Mouse (Mus musculus): ENCODE results near the gene Dixdc1.

Dixdc1 gene

DNA sequence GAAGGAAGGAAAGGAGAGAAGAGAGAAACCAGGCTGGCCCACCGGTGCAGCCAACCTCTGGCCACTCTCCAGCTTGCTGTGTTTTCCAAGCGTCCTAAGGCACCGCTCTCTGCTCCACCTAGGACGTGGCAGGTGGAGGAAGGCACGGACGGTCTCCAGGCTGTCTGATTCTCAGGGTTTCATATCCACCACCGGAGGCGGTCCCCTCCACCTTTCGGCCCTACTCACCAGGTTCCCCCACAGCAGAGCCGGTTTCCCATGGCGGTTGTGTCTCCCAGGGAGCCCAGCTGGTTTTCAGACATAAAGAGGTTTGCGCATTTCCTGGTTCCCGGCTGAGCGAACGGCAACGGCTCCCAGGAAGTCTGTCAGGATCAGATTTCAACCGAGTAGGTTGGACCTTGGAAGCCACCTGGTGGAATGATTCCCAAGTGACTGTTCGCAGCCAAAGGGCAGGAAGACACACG is 6.9 kb upstream of the Dixdc1 start, which contains the start of gene 2310030G06Rik:
2310030G06Rik (minus strand) TSS at position 323 of the 464 bp plus-strand sequence.
- in situ Hi-C loops (cut with MboI, MseI): no loop called here

DNA sequence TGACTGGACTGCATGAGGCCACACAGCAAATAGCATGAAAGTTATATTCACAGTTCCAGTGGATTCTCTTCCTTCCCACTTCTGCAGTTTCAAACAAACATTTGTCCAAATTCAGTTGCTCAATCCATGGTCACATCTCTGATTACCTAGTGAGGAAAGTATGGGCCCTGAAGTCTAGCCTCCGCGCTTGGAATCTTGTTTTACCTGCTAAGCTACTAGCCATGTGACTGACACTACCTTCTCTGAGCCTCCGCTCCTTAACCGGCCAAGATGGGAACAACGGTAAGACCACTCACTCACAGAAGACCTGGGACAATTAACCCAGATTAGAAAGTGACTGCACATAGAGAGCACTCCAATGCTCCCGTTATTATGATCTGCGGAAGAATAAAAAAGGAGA is 6.5 kb upstream of the Dixdc1 start:
- in situ Hi-C loops (cut with MboI, MseI): no loop called here

DNA sequence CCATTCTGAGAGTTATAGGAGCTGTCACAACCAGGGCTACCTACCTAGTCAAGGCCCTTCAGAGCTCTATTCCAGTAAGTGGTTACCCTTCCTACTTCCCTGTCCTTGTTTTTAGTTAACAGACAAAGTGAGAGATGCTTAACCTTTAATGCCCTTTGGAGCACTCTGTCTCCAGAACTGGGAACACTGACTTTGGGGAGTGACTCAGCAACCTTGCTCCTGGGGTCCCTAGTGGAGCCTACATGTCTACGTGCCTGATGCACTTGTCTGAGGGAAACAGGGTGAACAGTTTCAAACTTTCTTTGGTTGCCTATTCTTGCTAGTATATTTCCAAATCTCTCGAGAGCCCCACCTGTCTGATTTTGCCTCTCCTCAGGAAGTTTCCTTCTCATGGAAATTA is 3.4 kb upstream of the Dixdc1 start:
- in situ Hi-C loops (cut with MboI, MseI): no loop called here

DNA sequence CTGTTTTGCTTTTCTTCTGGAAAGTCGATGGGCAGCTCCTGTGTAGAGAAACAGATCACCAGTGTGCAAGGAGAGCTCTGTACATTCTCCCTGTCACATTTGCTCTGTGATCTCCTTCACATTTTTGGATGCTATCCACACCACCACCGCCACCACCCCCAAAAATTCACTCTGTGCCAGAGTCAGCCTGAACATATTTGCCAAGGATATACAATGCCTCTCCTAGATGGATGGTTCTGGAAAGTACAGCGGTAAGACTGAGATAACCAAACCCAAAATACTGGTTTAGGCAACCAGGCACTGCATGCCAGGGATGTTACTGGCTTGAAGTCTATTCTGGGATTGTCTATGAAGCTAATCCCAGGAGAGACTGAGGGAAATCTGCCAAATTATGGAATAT is 2.9 kb upstream of the Dixdc1 start:
- in situ Hi-C loops (cut with MboI, MseI): no loop called here

GRCm38 (mm10) chr9:50740867-50741784 is 1.8 kb upstream of the Dixdc1 start:
- in situ Hi-C loops (cut with MboI, MseI): no loop called here

GRCm38 (mm10) chr9:50734989-50735388 is 4.3 kb downstream of the Dixdc1 start:
- in situ Hi-C loops (cut with MboI, MseI): loop anchor here (5.0 kb wide), 1 partner anchor 38 kb away; no protein-coding TSS in a partner anchor

DNA sequence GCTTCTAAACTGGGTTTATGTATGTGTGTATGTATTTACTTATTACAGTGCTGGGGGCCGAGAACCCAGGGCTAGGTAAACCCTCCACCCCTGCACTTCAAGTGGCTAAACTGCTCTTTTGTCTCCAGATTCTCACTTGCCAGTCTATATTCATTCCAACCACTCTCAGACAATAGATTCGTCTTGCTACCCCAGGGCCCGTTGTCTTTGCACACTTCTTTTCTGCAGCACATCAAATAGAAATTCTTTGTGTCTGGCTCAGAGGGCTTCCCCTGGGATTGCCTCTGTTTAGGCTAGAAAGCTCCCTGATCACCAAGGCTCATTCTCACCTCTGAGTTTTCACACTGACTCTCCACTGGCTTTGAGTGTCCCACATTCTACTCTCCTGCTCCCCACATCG is 6.8 kb downstream of the Dixdc1 start:
- in situ Hi-C loops (cut with MboI, MseI): loop anchor here (5.0 kb wide), 1 partner anchor 35 kb away; no protein-coding TSS in a partner anchor

- in situ Hi-C loops (cut with MboI, MseI): no loop called here
Observed at GRCm38 (mm10) chr9:50729600-50729999, 9.7 kb downstream of the Dixdc1 start.

DNA sequence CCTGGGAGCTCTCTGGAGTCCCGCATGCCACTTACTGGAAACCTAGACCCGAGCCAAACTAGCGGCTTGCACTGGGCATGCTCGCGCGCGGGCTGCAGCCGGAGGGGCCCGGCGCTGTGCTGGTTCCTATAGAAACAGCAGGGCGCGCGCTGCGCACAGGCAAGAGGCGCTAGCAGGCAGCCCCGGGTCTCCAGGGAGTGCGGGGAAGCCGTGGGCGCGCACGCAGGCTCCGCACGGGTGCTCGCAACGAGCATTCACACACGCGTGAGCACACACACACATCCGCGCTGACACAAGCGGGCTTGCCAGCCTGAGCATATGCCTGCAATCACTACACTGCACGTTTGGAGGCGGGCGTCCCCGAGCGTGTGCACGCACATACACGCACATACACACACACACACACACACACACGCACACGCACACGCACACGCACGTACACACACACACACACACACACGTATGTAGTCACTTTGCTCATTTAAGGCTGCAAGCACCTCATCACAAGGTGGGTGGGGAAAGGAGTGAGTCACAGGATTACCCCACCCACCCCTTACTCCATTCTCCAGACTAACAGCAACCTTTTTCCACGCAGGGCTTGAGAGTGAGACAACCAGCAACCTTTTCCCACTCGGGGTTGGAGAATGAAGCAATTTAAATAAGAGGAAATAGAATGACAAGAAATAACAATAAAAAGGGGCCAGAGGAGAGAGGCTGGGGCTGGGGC is 11.2 kb downstream of the Dixdc1 start:
- in situ Hi-C loops (cut with MboI, MseI): no loop called here

DNA sequence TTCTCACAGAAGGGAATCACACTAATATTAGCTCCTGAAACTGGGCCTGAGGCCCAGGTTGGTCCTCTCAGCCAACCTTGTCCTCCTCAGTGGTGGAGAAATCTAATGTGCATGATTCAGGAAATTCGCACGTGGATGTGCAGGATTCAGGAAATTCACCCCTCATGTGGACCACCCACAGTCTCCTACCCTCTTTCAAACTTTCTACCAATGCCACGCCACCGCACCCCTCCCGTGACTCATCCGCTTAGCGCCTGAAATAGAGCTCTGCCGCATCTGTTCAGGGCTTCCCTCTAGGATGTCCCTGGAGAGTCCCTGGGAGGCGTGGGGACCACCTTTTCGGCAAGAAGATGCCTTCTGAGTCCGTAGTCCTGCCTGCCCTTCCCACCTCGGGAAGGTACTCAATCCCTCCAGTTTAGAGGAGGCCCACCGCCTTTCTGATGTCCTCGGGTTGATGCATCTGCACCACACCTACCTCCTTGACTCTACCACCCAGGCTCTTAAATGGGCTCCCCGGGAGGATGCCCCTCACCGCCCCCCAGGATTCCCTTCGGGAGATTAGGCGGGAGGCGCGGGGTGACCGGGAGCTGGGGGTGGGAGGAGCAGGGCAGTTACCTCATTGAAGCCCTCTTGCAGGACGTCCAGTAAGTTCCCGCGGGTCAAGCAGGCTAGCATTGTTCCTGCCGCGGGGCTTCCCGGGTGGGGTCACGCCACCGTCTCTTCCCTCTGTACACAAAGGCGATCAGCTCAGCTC is 12.0 kb downstream of the Dixdc1 start:
- in situ Hi-C loops (cut with MboI, MseI): no loop called here

- in situ Hi-C loops (cut with MboI, MseI): no loop called here
Observed at GRCm38 (mm10) chr9:50725921-50726590, 13.3 kb downstream of the Dixdc1 start.

GRCm38 (mm10) chr9:50724661-50725330 is 14.5 kb downstream of the Dixdc1 start:
- in situ Hi-C loops (cut with MboI, MseI): no loop called here

DNA sequence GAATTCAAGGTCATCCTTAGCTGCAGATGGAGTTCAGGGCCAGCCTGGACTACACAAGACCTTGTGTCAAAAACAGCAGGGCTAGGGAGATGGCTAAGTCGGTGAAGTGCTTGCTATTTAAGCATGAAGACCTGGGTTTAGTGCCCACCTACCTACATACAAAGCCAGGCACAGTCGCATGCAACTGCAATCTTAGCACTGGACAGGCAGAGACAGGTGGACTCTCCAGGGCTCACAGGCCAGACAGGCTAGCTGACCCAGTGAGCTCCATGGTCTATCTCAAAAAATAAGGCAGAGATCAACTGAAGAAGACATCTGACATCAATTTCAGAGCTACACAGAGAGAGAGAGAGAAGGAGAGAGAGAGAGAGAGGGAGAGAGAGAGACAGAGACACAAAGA is 15.2 kb downstream of the Dixdc1 start:
- in situ Hi-C loops (cut with MboI, MseI): no loop called here

GRCm38 (mm10) chr9:50723406-50723805 is 15.9 kb downstream of the Dixdc1 start:
- in situ Hi-C loops (cut with MboI, MseI): no loop called here

DNA sequence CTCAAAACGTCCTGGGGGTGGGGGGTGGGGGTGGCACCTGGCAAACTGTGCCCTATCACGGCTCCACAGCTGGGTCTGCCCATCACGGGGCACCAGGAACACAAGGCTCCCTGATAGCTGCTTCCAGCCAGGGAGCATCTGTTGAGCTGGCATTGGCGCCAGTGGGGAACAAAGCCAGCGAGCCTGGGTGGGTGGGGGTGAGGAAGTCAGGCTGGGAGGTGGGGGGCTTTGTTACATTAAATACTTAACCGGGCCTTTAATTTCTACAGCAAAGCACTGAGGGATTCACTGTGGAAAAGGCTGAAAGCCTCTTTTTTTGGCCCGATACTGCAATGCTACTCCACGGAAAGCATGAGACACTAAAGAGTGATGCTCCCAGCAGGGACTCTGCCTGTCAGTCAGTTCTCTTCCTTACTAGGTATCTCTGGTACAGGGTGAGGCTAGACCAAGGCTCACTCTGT is 16.8 kb downstream of the Dixdc1 start:
- in situ Hi-C loops (cut with MboI, MseI): no loop called here

- in situ Hi-C loops (cut with MboI, MseI): no loop called here
Observed at GRCm38 (mm10) chr9:50721061-50721460, 18.3 kb downstream of the Dixdc1 start.

- in situ Hi-C loops (cut with MboI, MseI): no loop called here
Observed at GRCm38 (mm10) chr9:50718878-50719277, 20.4 kb downstream of the Dixdc1 start.

GRCm38 (mm10) chr9:50714188-50714587 is 25.1 kb downstream of the Dixdc1 start:
- in situ Hi-C loops (cut with MboI, MseI): no loop called here

DNA sequence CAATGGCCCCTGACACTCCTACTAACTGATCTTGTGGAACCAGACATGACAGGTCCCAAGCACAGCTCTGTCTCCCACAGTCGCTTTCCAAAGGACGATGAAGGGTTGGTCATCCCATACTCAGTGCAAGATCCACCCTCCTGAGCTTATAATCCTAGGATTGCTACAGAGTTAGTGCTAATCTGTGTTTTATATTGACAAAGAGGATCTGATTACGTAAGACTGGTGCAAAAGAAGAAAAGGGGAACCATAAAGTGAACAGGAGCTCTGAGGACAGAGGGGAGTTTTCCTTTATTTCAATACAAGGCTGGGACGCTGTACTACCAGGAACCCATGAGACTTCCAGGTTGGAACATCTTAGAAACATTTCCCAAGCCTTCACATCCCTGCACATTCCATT is 28.0 kb downstream of the Dixdc1 start:
- in situ Hi-C loops (cut with MboI, MseI): no loop called here

DNA sequence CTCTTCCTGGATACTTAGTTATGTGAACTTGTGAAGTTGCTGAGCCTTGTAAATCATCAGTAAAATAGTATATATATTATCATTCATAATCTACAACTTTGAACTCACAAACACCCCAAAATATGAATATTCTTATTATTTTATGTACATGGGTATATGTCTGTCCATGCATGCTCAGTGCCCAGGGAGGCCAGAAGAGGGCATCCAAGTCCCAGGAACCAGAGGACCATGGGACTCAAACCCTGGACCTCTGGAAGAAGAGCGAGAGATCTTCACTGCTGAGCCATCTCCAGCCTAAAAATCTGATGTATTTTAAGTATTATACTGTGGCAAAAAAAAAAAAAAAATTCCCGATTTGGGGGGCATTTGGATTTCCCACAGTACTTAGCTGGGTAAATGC is 30.2 kb downstream of the Dixdc1 start:
- in situ Hi-C loops (cut with MboI, MseI): no loop called here

DNA sequence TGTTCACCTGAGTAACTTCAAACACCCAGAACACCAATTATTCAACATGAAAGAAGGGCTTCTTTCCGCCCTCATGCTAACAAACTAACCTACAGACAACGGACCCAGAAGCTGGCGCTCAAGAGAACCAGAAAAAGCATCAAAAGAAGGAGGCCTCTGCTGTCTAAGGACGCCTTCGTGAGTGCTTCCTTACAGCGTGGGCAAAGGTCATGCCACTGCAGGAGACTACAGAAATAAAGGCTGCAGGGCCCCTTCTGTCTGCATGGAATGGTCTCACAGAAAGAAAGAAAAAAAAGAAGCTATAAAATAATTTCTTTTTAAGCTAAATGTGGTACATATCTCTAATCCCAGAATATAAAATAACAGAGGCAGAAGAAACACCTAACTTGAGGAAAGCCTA is 34.4 kb downstream of the Dixdc1 start:
- in situ Hi-C loops (cut with MboI, MseI): no loop called here
